Mouse (Mus musculus): ENCODE data around the gene Cdh23.

The Cdh23 gene

DNA sequence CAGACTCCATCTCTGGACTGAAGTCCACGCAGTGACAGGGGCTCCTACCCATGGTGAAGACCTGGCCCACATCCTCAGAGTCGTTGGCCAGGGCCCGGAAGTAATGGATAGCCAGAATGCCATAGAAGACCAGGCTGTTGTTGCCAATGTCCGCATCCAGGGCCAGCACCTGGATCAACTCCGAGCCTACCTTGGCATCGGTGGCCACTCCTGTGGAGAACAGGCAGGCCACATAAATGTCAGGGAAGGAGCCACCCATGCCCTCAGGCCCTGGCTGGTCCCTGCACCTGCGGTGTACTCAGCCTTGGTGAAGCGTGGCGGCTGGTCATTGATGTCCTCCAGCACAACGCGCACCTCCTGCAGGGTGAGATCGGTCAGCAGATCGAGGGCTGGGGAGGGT, 385.7 kb downstream of the Cdh23 start:
- no peak for DNase-seq

GRCm38 (mm10) chr10:60304854-60305628, 391.2 kb downstream of the Cdh23 start:
- DNase-seq, result peak; percentile 73

- DNase-seq, result no peak
These were observed 392.9 kb downstream of the Cdh23 start for GRCm38 (mm10) chr10:60303419-60303818.

GRCm38 (mm10) chr10:60299636-60300035, 396.7 kb downstream of the Cdh23 start:
- DNase-seq, result no peak

GRCm38 (mm10) chr10:60296027-60296426, 400.3 kb downstream of the Cdh23 start:
- no peak for DNase-seq

GRCm38 (mm10) chr10:60295356-60295755, 400.9 kb downstream of the Cdh23 start:
- no peak for DNase-seq

- DNase-seq, result no peak
These were observed 401.7 kb downstream of the Cdh23 start for GRCm38 (mm10) chr10:60294621-60295020.

GRCm38 (mm10) chr10:60292209-60292608, 404.1 kb downstream of the Cdh23 start:
- no peak for DNase-seq

GRCm38 (mm10) chr10:60290739-60291110, 405.6 kb downstream of the Cdh23 start:
- no peak for DNase-seq

DNA sequence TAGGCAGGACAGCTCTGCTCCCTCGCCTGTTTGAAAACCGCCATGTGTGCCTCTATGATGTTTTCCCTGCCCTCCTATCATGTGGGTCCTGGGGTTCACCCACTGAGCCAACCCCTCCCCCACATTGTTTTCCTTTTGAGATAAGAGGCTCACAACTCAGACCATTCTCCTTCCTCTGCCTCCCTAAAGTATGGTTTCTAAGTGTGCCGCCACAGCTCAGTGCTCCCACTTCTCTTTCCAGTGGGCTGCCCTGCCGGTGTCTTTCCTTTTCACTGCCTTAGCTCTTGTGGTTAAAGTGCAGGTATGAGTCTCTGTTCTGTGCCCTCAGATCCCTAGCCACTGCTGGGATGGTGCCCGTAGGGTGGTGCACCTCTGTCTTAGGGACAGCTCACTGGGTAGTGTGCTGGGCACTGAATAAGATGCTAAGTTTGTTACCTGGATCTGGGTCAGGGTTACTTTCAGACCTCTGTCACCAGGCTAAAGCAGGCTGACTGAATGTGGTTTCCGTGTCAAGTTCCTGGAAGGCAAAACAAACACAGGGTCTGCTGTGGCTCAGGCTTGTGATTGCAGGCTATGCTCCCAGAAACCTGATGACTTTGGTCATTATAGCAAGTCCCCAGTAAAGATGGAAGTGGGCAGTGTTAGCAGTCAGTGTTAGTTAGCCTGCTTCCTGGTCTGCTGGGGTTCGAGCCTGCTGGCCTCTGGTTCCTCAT, 406.1 kb downstream of the Cdh23 start:
- DNase-seq, result no peak

GRCm38 (mm10) chr10:60289216-60289615, 407.1 kb downstream of the Cdh23 start:
- DNase-seq, result no peak

DNA sequence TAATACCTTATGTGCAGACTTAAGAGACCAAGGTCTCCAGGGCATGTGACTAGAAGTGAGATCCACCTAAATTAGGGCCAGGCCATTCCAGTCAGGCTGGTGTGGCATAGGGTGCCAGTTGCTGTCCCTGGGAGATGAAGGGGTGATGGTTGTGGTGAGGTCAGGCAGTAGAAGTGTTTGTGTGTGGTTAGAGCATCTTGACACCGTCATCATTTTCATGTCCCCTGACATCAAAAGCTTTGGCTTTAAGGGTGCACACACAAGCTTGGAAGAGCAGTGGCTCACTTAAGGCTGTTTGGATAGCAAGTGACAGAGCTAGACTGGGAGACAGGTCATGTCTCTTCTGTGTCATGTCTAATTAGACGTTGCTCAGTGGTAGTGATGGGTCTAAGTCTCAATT, 408.6 kb downstream of the Cdh23 start:
- DNase-seq, result no peak

- no peak for DNase-seq
These were observed 409.1 kb downstream of the Cdh23 start for GRCm38 (mm10) chr10:60287161-60287560.

DNA sequence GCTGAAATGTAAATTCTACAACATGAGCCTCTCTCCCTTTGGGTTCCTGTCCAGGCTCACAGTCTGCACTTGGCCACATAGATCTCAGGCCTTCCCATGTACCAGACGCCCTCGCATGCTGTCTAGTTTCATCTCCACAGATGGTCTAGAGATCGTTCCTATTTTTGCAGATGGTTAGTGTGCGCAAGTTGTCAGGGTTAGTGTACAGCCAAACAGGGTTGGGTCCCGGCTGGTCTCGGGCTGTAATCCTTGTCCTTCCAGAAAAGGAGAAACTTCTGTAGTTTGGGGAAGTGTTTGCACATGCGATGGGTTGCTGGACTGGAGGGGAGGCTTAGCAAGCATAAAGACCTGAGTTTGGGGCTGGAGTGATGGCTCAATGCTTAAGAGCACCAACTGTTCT, 409.7 kb downstream of the Cdh23 start:
- no peak for DNase-seq

- peak; percentile 92 for DNase-seq
These were observed 410.5 kb downstream of the Cdh23 start for GRCm38 (mm10) chr10:60285676-60286372.

DNA sequence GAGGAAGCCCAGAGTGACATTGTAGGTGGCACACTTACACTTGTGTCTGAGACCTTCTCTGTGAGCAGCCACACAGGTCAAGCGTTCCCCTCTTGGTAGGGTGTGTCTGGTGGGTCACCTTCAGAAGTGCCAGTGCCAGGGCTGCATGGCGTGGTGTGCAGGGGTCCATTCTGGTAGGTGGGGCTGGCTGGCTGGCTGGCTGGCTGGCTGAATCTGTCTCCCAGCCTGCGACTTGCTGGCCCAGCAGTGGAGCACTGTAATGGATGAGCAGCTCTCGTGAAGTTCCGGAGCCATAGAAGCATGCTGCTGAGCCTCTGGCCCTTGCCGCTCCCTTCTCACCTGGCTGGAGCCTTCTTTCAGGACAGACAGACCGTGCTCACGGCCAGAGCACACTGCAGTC, 411.1 kb downstream of the Cdh23 start:
- DNase-seq, result no peak

- no peak for DNase-seq
These were observed 411.6 kb downstream of the Cdh23 start for GRCm38 (mm10) chr10:60284676-60285111.

DNA sequence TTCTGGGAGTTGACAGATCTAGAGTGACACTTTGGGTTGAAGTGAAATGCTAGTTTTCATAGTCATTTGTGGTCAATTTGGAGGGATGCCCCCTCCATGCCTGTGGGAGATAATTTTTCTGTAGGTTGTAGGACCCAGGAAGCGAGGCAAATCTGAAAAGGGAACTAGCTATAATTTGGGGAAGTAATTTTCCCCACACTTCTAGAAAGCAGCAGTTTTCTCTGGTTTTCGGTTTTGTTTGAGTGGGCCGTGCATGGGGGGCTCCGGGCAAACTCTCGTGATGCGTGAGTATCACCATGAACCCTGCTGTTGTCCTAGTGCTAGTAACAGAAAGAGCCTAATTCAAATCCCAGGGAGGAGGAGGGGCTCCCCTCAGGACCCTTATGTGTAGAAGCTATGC, 412.0 kb downstream of the Cdh23 start:
- no peak for DNase-seq

DNA sequence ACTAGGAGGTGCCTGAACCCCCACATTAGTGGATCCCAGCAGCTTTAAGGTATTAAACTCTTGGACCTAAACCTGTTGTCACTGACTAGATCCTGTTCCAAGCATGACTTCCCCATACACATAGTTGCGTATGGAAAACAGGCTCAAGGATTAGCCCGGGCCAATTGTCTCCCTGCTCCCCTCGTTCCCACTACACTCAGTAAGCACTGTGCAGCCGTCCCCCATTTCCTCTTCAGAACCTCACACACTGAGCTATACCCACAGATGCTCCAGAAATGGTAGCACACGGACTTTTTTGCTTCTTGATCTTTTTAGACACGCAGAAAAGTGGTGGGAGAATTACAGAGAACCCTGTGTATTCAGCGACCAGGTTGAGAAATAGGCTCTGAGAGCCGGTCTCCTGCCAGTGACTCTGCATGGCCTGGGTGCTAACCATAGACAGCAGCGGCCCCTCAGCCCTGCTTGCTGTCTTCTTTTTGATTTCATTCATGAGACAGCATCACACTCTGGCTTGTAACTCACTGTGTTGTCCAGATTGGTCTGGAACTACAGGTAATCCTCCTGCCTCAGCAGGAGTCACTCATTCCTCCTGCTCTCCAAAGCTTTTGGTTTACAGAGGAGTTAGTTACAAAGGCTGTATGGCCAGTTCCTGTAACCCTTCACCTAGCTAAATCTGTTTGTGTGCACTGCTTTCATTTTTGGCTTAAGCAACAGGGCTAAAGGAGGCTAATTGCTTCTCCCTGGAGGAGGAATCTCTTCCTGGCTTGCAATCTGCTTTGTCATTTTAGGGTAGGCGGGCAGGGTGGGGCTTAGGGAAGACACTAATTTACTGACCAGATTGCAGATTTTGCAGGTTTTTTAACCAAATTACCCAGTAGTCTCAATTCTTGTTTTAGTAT, 413.9 kb downstream of the Cdh23 start:
- DNase-seq, result peak; percentile 58

GRCm38 (mm10) chr10:60281571-60282050, 414.7 kb downstream of the Cdh23 start:
- no peak for DNase-seq

- DNase-seq, result no peak
These were observed 415.9 kb downstream of the Cdh23 start for GRCm38 (mm10) chr10:60280353-60280752.

GRCm38 (mm10) chr10:60279941-60280301, 416.4 kb downstream of the Cdh23 start:
- DNase-seq, result peak; percentile 90

All from right cerebral cortex, adult 18-20 months (tissue).